8 mouse cellular contexts compared by ENCODE assay signal in the genomic region with DNA sequence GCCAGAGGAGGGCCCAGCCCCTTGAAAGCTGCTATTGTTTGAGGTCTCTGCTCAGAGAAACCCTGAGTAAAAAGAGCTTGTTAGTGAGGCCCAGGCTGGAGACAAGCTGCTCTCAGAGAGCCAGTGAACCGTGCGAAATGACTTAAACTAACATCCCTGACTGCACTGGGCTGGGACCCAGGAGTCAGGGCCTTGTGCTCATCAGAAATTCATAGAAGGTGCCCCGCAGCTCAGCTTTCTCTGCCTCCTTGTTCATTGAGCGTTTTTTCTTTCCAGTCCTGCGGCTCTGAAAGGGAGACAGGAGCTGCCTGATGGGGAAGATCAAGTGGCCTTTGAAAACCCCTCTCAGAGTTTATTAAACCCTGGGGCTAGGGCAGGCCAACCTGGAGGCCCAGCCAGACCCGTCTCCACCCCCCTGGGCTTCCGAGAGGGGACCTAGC.
DNase-seq lines count a peak whose midpoint lies in the region; ATAC-seq lines count a peak whose summit lies in the region.

No protein-coding gene starts in this region.

- H3K4me2 ChIP-seq in heart, embryonic 11.5 days: no peak overlapping the region
- no peak overlapping the region for H3K4me2 ChIP-seq in embryonic facial prominence, embryonic 13.5 days

- peak overlapping the region; percentile 62; the same call in 1 of the 2 replicates for H3K27ac ChIP-seq in heart, embryonic 11.5 days (ENCODE audit: low read depth, low read length)
- H3K27ac ChIP-seq in embryonic facial prominence, embryonic 13.5 days: peak overlapping the region; percentile 92
- peak overlapping the region; percentile 86 for H3K27ac ChIP-seq in limb, embryonic 10.5 days

- DNase-seq in heart, adult 11 months: no peak
- peak; percentile 50 for DNase-seq in kidney, adult 11 months
- DNase-seq in limb, embryonic 10.5 days (ENCODE audit: low spot score): no peak
- peak; percentile 31 for DNase-seq in right cerebral cortex, postnatal 25 days
- no peak for DNase-seq in gastrocnemius, adult 18-20 months (ENCODE audit: low spot score)
- no peak for DNase-seq in lung, adult 18-20 months

- peaks cover 33% of the 10 kb centered on the region for H3K4me1 ChIP-seq in heart, embryonic 11.5 days (ENCODE audit: control insufficient read depth, insufficient read depth, low read length)
- peaks cover 95% of the 10 kb centered on the region for H3K4me1 ChIP-seq in embryonic facial prominence, embryonic 13.5 days
- peaks cover 98% of the 10 kb centered on the region for H3K4me1 ChIP-seq in limb, embryonic 10.5 days

- no peaks in the 10 kb centered on the region for H3K9me3 ChIP-seq in heart, embryonic 11.5 days (replicated peaks; ENCODE audit: control insufficient read depth, low read length)
- no peaks in the 10 kb centered on the region for H3K9me3 ChIP-seq in embryonic facial prominence, embryonic 13.5 days
- no peaks in the 10 kb centered on the region for H3K9me3 ChIP-seq in limb, embryonic 10.5 days (replicated peaks)

- no peaks in the 10 kb centered on the region for H3K36me3 ChIP-seq in heart, embryonic 11.5 days (ENCODE audit: control insufficient read depth, insufficient read depth, low read length)
- H3K36me3 ChIP-seq in embryonic facial prominence, embryonic 13.5 days: no peaks in the 10 kb centered on the region
- H3K36me3 ChIP-seq in limb, embryonic 10.5 days: no peaks in the 10 kb centered on the region

- WGBS in heart, embryonic 11.5 days (ENCODE audit: insufficient replicate concordance): 48% methylated on average over 7 of the region's 7 CpGs
- WGBS in embryonic facial prominence, embryonic 13.5 days: 15% methylated on average over 7 of the region's 7 CpGs
- WGBS in limb, embryonic 10.5 days: 32% methylated on average over 7 of the region's 7 CpGs

- no peaks in the 10 kb centered on the region for H3K27me3 ChIP-seq in heart, embryonic 11.5 days (ENCODE audit: control insufficient read depth, insufficient read depth, low read length)
- no peaks in the 10 kb centered on the region for H3K27me3 ChIP-seq in embryonic facial prominence, embryonic 13.5 days
- peaks cover 30% of the 10 kb centered on the region; the same call in 1 of the 2 replicates for H3K27me3 ChIP-seq in limb, embryonic 10.5 days (ENCODE audit: low read depth, poor library complexity, severe bottlenecking)

- H3K4me3 ChIP-seq in heart, embryonic 11.5 days (ENCODE audit: low read depth, low read length): no peak overlapping the region
- no peak overlapping the region for H3K4me3 ChIP-seq in embryonic facial prominence, embryonic 13.5 days
- H3K4me3 ChIP-seq in limb, embryonic 10.5 days: no peak overlapping the region

- ATAC-seq in heart, embryonic 11.5 days (replicated peaks; ENCODE audit: insufficient number of reproducible peaks, low FRiP score, low TSS enrichment): no peak
- ATAC-seq in embryonic facial prominence, embryonic 13.5 days (ENCODE audit: insufficient number of reproducible peaks, insufficient read depth, low FRiP score, low TSS enrichment, low read depth): 0 out of 2 replicates have a peak, but pooled peaks have one; percentile 35

- peak overlapping the region; percentile 54; the same call in 1 of the 2 replicates for H3K9ac ChIP-seq in heart, embryonic 11.5 days (ENCODE audit: low read depth, low read length)
- no peak overlapping the region for H3K9ac ChIP-seq in embryonic facial prominence, embryonic 13.5 days

Comparison
In these comparisons a context has a peak if more than half of its experiments do, and no peak if none do; other contexts are left out.
1. DNase-seq: peak in kidney, adult 11 months (single experiment) and right cerebral cortex, postnatal 25 days (single experiment); none in heart, adult 11 months (single experiment), limb, embryonic 10.5 days (single experiment), gastrocnemius, adult 18-20 months (single experiment) and lung, adult 18-20 months (0 of 2).
2. Peak in every context shown above with its lines, with median percentiles within 50 percentile points of each other: H3K27ac ChIP-seq.